Mouse (Mus musculus): ENCODE measurements at regions not wholly inside any gene's neighbourhood (a gene's known extent, or its start where the extent isn't known, plus 50 kb on each side); places are given as distances from the start of the nearest gene placed in this dataset.

- DNase-seq = no peak
Measured at GRCm38 (mm10) chr17:89802148-89802547, 108.1 kb downstream of the Gm10184 start.

- no peak for DNase-seq
Measured at GRCm38 (mm10) chr17:89777570-89777969, 132.7 kb downstream of the Gm10184 start.

- no peak for DNase-seq
Measured at GRCm38 (mm10) chr17:89766229-89766875, 143.9 kb downstream of the Gm10184 start.

GRCm38 (mm10) chr17:89737418-89737817, 172.8 kb downstream of the Gm10184 start:
- DNase-seq = no peak

GRCm38 (mm10) chr17:89725534-89725933, 184.7 kb downstream of the Gm10184 start:
- DNase-seq = no peak

GRCm38 (mm10) chr17:89681798-89682197, 228.5 kb downstream of the Gm10184 start:
- DNase-seq = no peak

GRCm38 (mm10) chr17:89658326-89658725, 251.9 kb downstream of the Gm10184 start:
- no peak for DNase-seq

GRCm38 (mm10) chr17:89656211-89656610, 254.0 kb downstream of the Gm10184 start:
- DNase-seq = no peak

- peak; percentile 6 for DNase-seq
Measured at GRCm38 (mm10) chr17:89654089-89654813, 256.0 kb downstream of the Gm10184 start.

GRCm38 (mm10) chr17:89646000-89646399, 264.2 kb downstream of the Gm10184 start:
- DNase-seq = peak; percentile 23

Measured in kidney, adult 18-20 months (tissue).